Mouse (Mus musculus) ovary, adult 18-20 months (tissue): ENCODE measurements around the gene Efcab9.

Source experiments
- DNase-seq: peaks from one replicate; pipeline ENCODE4 v3.0.0; 2022; ENCODE audit warnings: low spot score, mixed read lengths

The Efcab9 gene

GRCm38 (mm10) chr11:32495283-32495682 is 36.6 kb downstream of the Efcab9 start:
- no peak for DNase-seq

- no peak for DNase-seq
Measured at GRCm38 (mm10) chr11:32493312-32493711, 38.6 kb downstream of the Efcab9 start.

- DNase-seq: no peak
Measured at GRCm38 (mm10) chr11:32491079-32491478, 40.8 kb downstream of the Efcab9 start.

GRCm38 (mm10) chr11:32488808-32489670 is 42.8 kb downstream of the Efcab9 start:
- DNase-seq: no peak

GRCm38 (mm10) chr11:32488344-32488743 is 43.5 kb downstream of the Efcab9 start:
- no peak for DNase-seq

- no peak for DNase-seq
Measured at GRCm38 (mm10) chr11:32487501-32487900, 44.4 kb downstream of the Efcab9 start.

DNA sequence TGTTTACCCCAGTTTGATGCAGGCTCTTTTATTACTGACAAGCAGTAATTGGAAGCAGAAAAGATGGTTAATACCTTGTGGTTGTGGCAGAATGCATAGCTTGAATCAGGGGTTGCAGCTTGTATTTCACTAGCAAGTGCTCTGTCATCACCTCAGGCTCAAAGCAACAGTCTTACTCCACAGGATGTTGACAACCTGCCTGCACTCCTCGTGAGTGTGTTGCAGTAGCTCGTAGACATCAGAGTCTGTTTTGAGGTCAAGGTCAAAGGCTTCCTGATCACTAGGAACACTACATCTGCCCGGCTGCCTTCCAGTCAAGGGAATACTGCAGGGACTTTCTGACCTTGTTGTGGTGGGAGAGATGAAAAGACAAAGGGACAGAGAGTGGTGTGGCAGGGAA is 45.3 kb downstream of the Efcab9 start:
- DNase-seq: no peak

DNA sequence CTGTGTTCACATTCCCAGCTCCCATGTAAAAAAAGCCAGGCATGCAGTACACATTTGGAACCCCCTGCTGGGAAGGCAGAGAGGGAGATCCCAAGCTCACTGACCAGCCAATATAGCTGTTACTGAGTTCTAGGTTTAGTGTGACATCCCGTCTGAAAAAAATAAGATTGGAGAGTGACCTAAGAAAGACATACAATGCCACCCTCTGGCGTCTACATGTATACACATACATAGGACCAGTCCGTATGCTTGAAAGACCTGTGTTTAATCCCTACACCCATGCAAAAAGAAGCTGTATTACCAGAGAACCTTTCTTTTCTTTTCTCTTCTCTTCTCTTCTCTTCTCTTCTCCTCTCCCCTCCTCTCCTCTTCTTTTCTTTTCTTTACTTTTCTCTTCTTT is 46.6 kb downstream of the Efcab9 start:
- DNase-seq: no peak

DNA sequence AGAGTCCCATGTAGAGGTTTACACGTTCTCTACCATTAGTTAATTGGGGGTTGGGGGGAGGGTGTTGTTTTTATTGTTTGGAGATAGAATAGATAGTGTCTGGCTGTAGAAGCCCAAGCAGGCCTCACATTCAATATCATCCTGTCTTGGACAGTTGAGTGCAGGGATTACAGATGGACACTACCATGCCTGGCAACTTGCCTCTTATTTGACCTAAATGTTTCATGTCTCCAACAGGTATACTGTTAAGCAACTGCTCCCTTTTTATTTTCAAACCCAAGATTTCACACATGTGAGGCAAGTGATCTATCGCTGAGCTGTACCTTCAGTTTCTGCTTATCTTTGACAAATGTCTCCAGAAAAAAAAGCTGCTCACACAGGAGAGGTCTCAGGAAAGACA is 50.4 kb downstream of the Efcab9 start:
- no peak for DNase-seq

DNA sequence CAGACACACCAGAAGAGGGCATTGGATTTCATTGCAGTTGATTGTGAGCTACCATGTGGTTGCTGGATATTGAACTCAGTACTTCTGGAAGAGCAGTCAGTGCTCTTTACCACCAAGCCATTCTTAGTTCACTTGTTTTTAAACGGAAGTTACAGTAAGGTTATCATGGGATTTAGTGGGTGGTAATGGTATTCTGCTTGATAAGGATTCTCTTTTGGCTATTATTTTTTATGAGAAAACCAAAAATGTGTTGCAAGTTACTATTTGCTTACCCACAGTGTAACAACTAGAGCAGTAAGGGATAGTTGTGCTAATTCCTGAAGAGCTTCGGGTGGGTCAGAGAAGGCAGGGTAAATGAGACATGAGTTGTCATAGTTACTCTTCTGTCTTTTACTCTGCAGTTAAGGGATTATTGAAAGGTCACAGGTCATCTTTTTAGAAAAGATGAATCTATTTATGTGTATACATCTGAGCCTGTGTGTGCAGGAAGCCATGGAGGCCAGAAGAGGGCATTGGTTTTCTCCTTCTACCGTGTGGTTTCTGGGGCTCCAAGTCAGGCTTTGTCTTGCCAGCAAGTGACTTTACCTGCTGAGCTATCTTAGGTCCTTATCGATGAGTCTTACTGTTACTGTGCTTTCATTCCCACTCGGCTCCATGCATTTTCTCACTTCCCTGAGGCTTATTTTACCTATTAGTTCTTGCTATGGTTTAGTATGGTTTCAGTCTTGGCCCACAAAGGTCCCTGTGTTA is 56.2 kb downstream of the Efcab9 start:
- DNase-seq: no peak

- no peak for DNase-seq
Measured at GRCm38 (mm10) chr11:32474725-32475124, 57.2 kb downstream of the Efcab9 start.
